Mouse (Mus musculus) heart, embryonic 16.5 days (tissue): ENCODE data around the gene Mmp13. TPM values are rescaled to one million over a fixed set of nuclear protein-coding genes. Genes with fewer than 3 reads are reported as not detected.
"Not testable (repeated sequence)": the region's sequence is repeated elsewhere in the genome, so short reads cannot be mapped to it uniquely, and the experiment has no call there.

ENCODE experiments used
- ATAC-seq: fragments of 200-750 bp; cut with Nextera tagmentation; replicated peaks from 2 replicates; pipeline ENCODE4 v1.8.0; 2017; ENCODE audit warnings: moderate number of reproducible peaks; ENCODE audit not compliant: insufficient read depth, low FRiP score; ENCODE audit errors: extremely low read depth
- H3K27ac ChIP-seq: fragments of 300-500 bp; sonication (generic); 2 replicates; pipeline ENCODE4 v1.5.1; 2014; ENCODE audit warnings: mild to moderate bottlenecking, low read length, control low read depth, moderate library complexity
- H3K27me3 ChIP-seq: fragments of 300-500 bp; sonication (generic); 2 replicates; pipeline ENCODE4 v1.6.1; 2014; ENCODE audit warnings: low read length, mixed read lengths; ENCODE audit not compliant: control insufficient read depth, insufficient read depth
- H3K36me3 ChIP-seq: fragments of 300-500 bp; sonication (generic); 2 replicates; pipeline ENCODE4 v1.6.1; 2014; ENCODE audit not compliant: control insufficient read depth, insufficient read depth
- H3K4me1 ChIP-seq: fragments of 300-500 bp; sonication (generic); 2 replicates; pipeline ENCODE4 v1.6.1; 2014; ENCODE audit warnings: low read length, mixed read lengths; ENCODE audit not compliant: control insufficient read depth, insufficient read depth
- H3K4me2 ChIP-seq: fragments of 300-500 bp; sonication (generic); 2 replicates; pipeline ENCODE4 v1.6.1; 2014; ENCODE audit warnings: low read depth, mild to moderate bottlenecking, control low read depth, low read length
- H3K4me3 ChIP-seq: fragments of 300-500 bp; sonication (generic); 2 replicates; pipeline ENCODE4 v1.5.1; 2014; ENCODE audit warnings: mild to moderate bottlenecking, control low read depth, low read length
- H3K9ac ChIP-seq: fragments of 300-500 bp; sonication (generic); 2 replicates; pipeline ENCODE4 v1.6.1; 2014; ENCODE audit warnings: low read length, control low read depth
- H3K9me3 ChIP-seq: fragments of 300-500 bp; sonication (generic); replicated peaks from 2 replicates; pipeline ENCODE4 v1.6.1; 2016; ENCODE audit warnings: low read length; ENCODE audit not compliant: control insufficient read depth
- WGBS: fragments of 180-500 bp; shearing (Covaris S2); extraction: QIAGEN DNeasy Blood & Tissue Kit; methylation state at CpG from one replicate; pipeline ENCODE4 v1.1.7; 2014; 5-methylcytosine and 5-hydroxymethylcytosine counted together
- polyA plus RNA-seq: library from polyadenylated mRNA; unstranded; fragments of >200 nt; fragmentation: Nextera tagmentation; extraction: Ambion mirVana; gene quantifications from 2 replicates; pipeline ENCODE4 v1.2.1, GENCODE M21; 2015

Mmp13 gene
- polyA plus RNA-seq = 0.14 and 0.25 TPM in 2 replicates

DNA sequence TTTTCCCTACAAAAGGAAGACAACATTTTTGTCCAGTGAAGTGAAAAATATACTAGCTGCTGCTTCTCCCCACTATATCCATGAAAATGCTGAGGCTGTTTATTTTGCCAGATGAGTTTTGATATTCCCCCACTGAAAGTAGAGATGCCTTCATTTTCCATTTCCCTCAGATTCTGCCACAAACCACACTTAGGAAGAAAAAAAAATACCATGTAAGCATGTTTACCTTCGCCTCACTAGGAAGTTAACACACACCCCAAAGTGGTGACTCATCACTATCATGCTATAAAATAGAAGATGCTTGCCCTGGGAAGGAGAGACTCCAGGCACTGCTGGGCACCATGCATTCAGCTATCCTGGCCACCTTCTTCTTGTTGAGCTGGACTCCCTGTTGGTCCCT, at the start of gene Mmp13:
Gene Mmp13 (plus strand): TSS at position 301 of the 400 bp plus-strand sequence.
- H3K4me1 ChIP-seq = 0 out of 2 replicates have a peak, but pooled peaks cover 3% of the 10 kb centered on the region
- no peak within 1 kb of the TSS for H3K9ac ChIP-seq
- WGBS = 59% methylated on average over 1 of the region's 1 CpGs
- H3K9me3 ChIP-seq = no peaks in the 10 kb centered on the region
- no peak for ATAC-seq
- H3K36me3 ChIP-seq = no peaks in the 10 kb centered on the region
- H3K27me3 ChIP-seq = no peaks in the 10 kb centered on the region
- H3K27ac ChIP-seq = no peak within 1 kb of the TSS
- H3K4me3 ChIP-seq = no peak within 1 kb of the TSS
- no peak within 1 kb of the TSS for H3K4me2 ChIP-seq

DNA sequence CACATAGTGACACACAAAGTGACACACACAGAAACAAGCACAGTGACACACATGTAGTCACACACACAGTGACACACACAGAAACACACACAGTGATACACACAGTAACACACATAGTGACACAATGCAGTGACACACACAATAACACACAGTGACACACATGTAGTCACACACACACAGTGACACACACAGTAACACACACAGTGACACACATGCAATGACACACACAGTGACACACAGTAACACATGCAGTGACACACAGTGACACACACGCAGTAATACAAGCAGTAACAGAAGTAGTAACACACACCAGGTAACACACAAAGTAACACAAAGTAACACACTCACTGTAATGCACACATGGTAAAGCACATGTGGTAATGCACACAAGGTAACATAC, 33.7 kb upstream of the Mmp13 start:
- 89% methylated on average over 1 of the region's 1 CpGs for WGBS
- H3K27me3 ChIP-seq = no peaks in the 10 kb centered on the region
- H3K4me3 ChIP-seq = no peak overlapping the region
- H3K36me3 ChIP-seq = no peaks in the 10 kb centered on the region
- no peak overlapping the region for H3K27ac ChIP-seq
- H3K9me3 ChIP-seq = no peaks in the 10 kb centered on the region
- H3K4me2 ChIP-seq = no peak overlapping the region
- no peak overlapping the region for H3K9ac ChIP-seq
- H3K4me1 ChIP-seq = no peaks in the 10 kb centered on the region
- no peak for ATAC-seq

DNA sequence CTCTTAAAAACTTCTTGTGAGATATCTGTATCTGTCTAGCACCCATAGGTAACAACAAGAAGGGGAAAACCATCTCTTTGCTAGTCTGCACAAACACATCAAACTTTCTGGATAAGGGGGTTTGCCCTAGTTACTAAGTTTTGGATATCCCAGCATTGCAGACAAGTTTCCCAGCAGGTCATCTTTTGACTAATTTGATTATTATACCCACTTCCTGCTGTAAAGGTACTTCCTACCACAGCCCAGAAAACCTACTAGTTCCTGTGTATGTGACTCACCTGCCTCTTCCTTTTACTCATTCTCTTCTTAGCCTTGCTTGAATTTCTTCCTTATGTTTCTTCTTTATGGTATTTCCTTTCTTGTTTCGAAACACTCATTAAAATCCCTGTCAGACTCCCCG, 32.3 kb upstream of the Mmp13 start:
- no peak overlapping the region for H3K27ac ChIP-seq
- no peak overlapping the region for H3K9ac ChIP-seq
- H3K27me3 ChIP-seq = no peaks in the 10 kb centered on the region
- H3K4me2 ChIP-seq = no peak overlapping the region
- WGBS = 86% methylated on average over 2 of the region's 2 CpGs
- no peaks in the 10 kb centered on the region for H3K9me3 ChIP-seq
- H3K36me3 ChIP-seq = no peaks in the 10 kb centered on the region
- H3K4me3 ChIP-seq = no peak overlapping the region
- H3K4me1 ChIP-seq = no peaks in the 10 kb centered on the region
- no peak for ATAC-seq

DNA sequence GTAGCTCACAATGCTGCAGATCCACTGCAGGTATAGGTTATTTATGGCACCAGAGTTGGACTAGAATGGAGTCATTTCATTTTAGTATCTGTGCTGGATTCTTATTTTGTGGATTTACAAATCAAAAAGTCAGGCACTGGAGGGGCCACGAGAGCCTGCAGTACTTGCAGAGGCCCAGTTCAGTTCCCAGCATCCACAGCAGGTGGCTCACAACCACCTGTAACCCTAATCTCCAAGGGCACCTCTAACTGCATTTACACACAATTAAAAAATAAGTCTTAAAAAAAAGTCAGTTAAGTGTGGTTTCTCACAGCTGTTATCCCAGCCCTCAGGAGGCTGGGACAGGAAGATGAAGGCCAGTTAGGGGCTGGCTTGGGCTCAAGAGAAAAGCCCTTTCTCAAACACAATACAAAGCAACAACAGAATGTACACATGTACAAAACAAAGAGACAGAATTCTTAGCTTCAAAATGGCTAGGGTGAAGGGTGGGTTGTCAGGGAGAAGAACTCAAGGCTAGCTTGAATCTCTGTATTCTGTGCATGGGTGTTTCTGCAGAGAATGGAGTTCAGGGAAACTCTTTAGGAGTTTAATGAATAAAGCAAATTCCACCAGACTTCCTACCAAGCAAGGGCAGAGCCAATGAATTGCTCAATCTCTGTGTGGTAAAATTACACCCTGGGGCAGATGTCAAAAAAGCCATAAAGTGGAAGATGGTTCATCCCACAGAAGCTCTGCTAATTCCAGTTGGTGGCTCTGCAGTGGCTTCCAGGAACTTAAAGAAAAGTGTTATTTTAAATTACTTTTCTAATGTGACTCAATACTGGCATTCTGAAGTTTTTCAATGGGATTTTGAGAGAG, 19.3 kb upstream of the Mmp13 start:
- WGBS = 57% methylated on average over 1 of the region's 1 CpGs
- no peak overlapping the region for H3K27ac ChIP-seq
- no peaks in the 10 kb centered on the region for H3K36me3 ChIP-seq
- H3K4me3 ChIP-seq = no peak overlapping the region
- no peak overlapping the region for H3K9ac ChIP-seq
- H3K4me1 ChIP-seq = no peaks in the 10 kb centered on the region
- H3K9me3 ChIP-seq = no peaks in the 10 kb centered on the region
- H3K4me2 ChIP-seq = no peak overlapping the region
- peak; percentile 41; the same call in 1 of the 2 replicates for ATAC-seq
- H3K27me3 ChIP-seq = no peaks in the 10 kb centered on the region

DNA sequence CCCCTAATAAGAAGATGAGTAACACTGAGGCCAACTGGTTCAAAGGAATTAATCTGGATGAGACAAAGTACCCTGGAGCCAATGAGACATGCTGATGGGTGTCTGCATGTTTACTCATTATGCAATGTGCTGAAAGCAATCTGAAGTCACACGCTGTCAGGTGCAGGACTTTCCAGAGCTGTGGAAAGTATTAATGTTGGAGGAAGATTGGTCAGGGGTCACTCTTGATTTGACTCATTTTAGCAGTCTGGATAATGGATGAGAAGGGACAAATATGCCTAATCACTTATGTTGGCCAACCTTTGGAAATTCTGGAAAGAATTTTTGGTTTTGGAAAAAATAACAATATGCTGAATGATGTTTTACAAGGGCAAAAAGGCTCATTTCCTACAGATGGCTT, 10.6 kb upstream of the Mmp13 start:
- H3K4me2 ChIP-seq = no peak overlapping the region
- no peak overlapping the region for H3K9ac ChIP-seq
- no peaks in the 10 kb centered on the region for H3K36me3 ChIP-seq
- no peaks in the 10 kb centered on the region for H3K27me3 ChIP-seq
- no peak overlapping the region for H3K27ac ChIP-seq
- 73% methylated on average over 1 of the region's 1 CpGs for WGBS
- ATAC-seq = no peak
- H3K4me3 ChIP-seq = no peak overlapping the region
- H3K9me3 ChIP-seq = no peaks in the 10 kb centered on the region
- H3K4me1 ChIP-seq = no peaks in the 10 kb centered on the region

DNA sequence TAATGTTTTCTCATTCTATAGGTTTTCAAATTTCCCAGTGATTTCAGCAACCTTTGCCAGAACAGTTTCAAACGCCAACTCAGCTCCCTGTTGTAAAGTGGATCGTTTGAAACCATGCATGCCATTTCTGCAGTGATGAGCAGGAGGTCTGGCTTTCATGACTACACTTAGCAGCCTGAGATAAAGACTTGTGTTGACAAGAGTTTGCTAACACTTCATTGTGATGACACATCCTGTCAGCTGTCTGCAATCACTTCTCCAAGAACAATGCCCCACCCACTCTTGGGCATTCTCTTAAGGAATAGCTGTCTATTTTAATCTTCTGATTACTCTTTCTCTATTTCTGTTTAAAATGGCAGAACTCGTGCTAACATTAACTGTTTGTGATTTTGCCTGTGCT, 2.2 kb upstream of the Mmp13 start:
- Histone ChIP-seq H3K4me1 (0 out of 2 replicates have a peak, but pooled peaks cover 3% of the 10 kb centered on the region), H3K4me2 (no peak overlapping the region), H3K36me3 (no peaks in the 10 kb centered on the region), H3K9me3 (no peaks in the 10 kb centered on the region), H3K27ac (no peak overlapping the region), H3K4me3 (no peak overlapping the region), H3K27me3 (no peaks in the 10 kb centered on the region), H3K9ac (no peak overlapping the region)
- ATAC-seq = peak; percentile 93
- WGBS = 8% methylated on average over 3 of the region's 3 CpGs

DNA sequence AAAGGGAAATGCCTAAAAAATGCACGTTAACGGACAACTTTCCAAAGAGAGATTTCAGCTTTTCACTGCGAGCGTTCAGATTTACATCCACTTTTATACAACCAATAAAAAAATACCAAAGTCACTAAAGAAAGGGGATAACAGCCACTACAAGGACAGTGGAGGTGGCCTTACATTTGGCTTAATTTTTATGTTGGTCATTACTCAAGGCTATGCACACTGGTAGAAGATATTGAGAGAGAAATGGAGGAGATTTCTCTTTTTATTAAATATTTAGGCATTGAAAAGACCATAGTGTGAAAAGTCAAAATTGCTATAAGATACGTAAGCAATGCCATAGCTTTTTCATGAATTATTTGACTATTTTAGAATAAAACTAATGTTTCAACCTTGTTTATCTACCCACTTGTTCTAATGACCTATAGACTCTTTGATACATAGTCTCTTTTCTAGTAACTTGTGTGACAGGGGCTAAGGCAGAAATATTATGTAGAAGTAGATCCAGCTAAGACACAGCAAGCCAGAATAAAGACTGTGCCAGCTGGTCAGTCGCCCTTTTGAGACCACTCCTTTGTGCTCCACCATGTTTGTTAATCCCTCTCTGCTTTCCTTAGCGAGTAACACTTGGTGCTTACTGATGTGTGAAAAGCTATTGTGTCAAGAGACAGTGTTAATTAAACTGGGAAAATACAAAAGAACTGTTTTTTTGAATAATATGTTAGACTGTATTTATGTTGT, 10.4 kb downstream of the Mmp13 start:
- ATAC-seq = no peak
- WGBS = 83% methylated on average over 7 of the region's 7 CpGs

DNA sequence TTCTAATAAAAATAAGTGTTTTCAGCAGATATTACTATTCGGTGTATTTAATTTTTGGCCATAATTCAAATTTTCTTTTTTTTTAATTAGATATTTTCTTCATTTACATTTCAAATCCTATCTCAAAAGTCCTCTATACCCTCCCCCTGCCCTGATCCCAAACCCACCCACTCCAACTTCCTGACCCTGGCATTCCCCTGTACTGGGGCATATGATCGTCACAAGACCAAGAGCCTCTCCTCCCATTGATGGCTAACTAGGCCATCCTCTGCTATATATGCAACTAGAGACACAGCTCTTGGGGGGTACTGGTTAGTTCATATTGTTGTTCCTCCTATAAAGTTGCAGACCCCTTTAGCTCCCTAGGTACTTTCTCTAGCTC, 11.0 kb downstream of the Mmp13 start:
- 96% methylated on average over 2 of the region's 2 CpGs for WGBS
- not testable (repeated sequence) for H3K9me3 ChIP-seq, ATAC-seq, H3K4me3 ChIP-seq, H3K4me1 ChIP-seq, H3K27ac ChIP-seq, H3K9ac ChIP-seq, H3K4me2 ChIP-seq, H3K27me3 ChIP-seq, H3K36me3 ChIP-seq

More for the DNA sequence above, 10.4 kb downstream of the Mmp13 start:
- no peak overlapping the region for H3K4me2 ChIP-seq
- no peaks in the 10 kb centered on the region for H3K9me3 ChIP-seq
- no peak overlapping the region for H3K9ac ChIP-seq
- H3K27ac ChIP-seq = no peak overlapping the region
- H3K27me3 ChIP-seq = no peaks in the 10 kb centered on the region
- no peaks in the 10 kb centered on the region for H3K36me3 ChIP-seq
- no peak overlapping the region for H3K4me3 ChIP-seq
- no peaks in the 10 kb centered on the region for H3K4me1 ChIP-seq

DNA sequence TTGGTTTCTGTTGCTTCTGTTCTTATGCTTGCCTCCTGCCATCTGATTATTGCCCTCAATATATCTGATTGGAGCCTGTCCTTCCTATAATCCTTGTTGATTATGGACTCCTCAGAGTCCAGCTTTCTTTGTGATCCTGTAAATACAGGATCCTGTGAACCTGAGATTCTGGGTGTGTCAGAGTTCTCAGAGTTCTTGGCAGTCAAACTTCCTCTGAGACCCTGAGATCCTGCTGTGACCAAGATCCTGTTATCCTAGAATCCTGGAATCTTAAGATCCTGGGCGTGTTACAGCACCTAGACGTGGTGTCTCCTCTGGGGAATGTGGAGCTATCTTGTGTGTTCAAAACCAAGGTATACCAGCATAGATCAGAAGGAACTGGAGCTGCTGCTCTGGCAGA, 17.2 kb downstream of the Mmp13 start:
- Histone ChIP-seq H3K9me3 (no peaks in the 10 kb centered on the region), H3K4me3 (no peak overlapping the region), H3K4me1 (no peaks in the 10 kb centered on the region), H3K27ac (no peak overlapping the region), H3K27me3 (no peaks in the 10 kb centered on the region), H3K4me2 (no peak overlapping the region), H3K9ac (no peak overlapping the region), H3K36me3 (no peaks in the 10 kb centered on the region)
- no peak for ATAC-seq
- WGBS = 62% methylated on average over 2 of the region's 2 CpGs
